Mouse (Mus musculus) heart, adult 2 months (tissue): ENCODE measurements around the gene Kif24.

Experiments used
- CTCF ChIP-seq: fragments of 200-600 bp; IDR thresholded peaks from 2 replicates; pipeline ENCODE4 v1.8.1; 2022; ENCODE audit warnings: antibody characterized with exemption, mild to moderate bottlenecking, moderate library complexity
- EP300 ChIP-seq: fragments of 200-500 bp; IDR thresholded peaks from 2 replicates; pipeline ENCODE4 v1.6.1; 2011; ENCODE audit warnings: low read depth, low read length, control low read depth; ENCODE audit not compliant: insufficient read depth
- POLR2A ChIP-seq: fragments of 200-500 bp; IDR thresholded peaks from 2 replicates; pipeline ENCODE4 v1.6.1; 2011; ENCODE audit warnings: mild to moderate bottlenecking, low read depth, low read length, control low read depth; ENCODE audit not compliant: insufficient read depth

- TF ChIP-seq CTCF (no peak), POLR2A (no peak), EP300 (no peak)
Observed at GRCm38 (mm10) chr4:41469199-41469598, 4.5 kb upstream of the Kif24 start.
